Mouse (Mus musculus) intestine, postnatal 0 days (tissue): Measurements from ENCODE around the gene Uts2. TPM values are rescaled to one million over a fixed set of nuclear protein-coding genes. Genes with fewer than 3 reads are reported as not detected.

Experiments used
- ATAC-seq: fragments of 200-750 bp; cut with Nextera tagmentation; 2 replicates; pipeline ENCODE4 v1.8.0; 2017; ENCODE audit warnings: mild to moderate bottlenecking, moderate TSS enrichment, moderate library complexity
- H3K27ac ChIP-seq: fragments of 300-500 bp; sonication (generic); 2 replicates; pipeline ENCODE4 v1.5.1; 2014; ENCODE audit warnings: mild to moderate bottlenecking, low read depth, low read length, moderate library complexity
- H3K27me3 ChIP-seq: fragments of 300-500 bp; sonication (generic); replicated peaks from 2 replicates; pipeline ENCODE4 v1.6.1; 2014; ENCODE audit warnings: low read length, mixed read lengths; ENCODE audit not compliant: control insufficient read depth, insufficient read depth
- H3K36me3 ChIP-seq: fragments of 300-500 bp; sonication (generic); 2 replicates; pipeline ENCODE4 v1.6.1; 2014; ENCODE audit warnings: mild to moderate bottlenecking, moderate library complexity; ENCODE audit not compliant: control insufficient read depth, insufficient read depth
- H3K4me1 ChIP-seq: fragments of 300-500 bp; sonication (generic); replicated peaks from 2 replicates; pipeline ENCODE4 v1.6.1; 2014; ENCODE audit warnings: antibody characterized with exemption, low read length, mixed read lengths; ENCODE audit not compliant: control insufficient read depth, insufficient read depth
- H3K4me2 ChIP-seq: fragments of 300-500 bp; sonication (generic); replicated peaks from 2 replicates; pipeline ENCODE4 v1.6.1; 2014; ENCODE audit warnings: low read depth, mild to moderate bottlenecking, moderate library complexity
- H3K4me3 ChIP-seq: fragments of 300-500 bp; sonication (generic); 2 replicates; pipeline ENCODE4 v1.5.1; 2014; ENCODE audit warnings: low read depth, low read length
- H3K9ac ChIP-seq: fragments of 300-500 bp; sonication (generic); 2 replicates; pipeline ENCODE4 v1.6.1; 2014; ENCODE audit warnings: mild to moderate bottlenecking, low read depth, low read length
- H3K9me3 ChIP-seq: fragments of 300-500 bp; sonication (generic); 2 replicates; pipeline ENCODE4 v1.6.1; 2016; ENCODE audit warnings: mixed run types; ENCODE audit not compliant: control insufficient read depth
- CTCF ChIP-seq: sonication (generic); IDR thresholded peaks from 2 replicates; pipeline ENCODE4 v1.5.1; 2016; ENCODE audit warnings: low read depth, mild to moderate bottlenecking, control low read depth, antibody characterized with exemption, moderate library complexity
- WGBS: fragments of 180-500 bp; shearing (Covaris S2); extraction: QIAGEN DNeasy Blood & Tissue Kit; methylation state at CpG from one replicate; pipeline ENCODE4 v1.1.7; 2014; 5-methylcytosine and 5-hydroxymethylcytosine counted together
- polyA plus RNA-seq: library from polyadenylated mRNA; unstranded; fragments of >200 nt; fragmentation: Nextera tagmentation; extraction: Ambion mirVana; gene quantifications from 2 replicates; pipeline ENCODE4 v1.2.1, GENCODE M21; 2015

The Uts2 gene
- polyA plus RNA-seq, 1 experiment from 2014 or later = not detected

DNA sequence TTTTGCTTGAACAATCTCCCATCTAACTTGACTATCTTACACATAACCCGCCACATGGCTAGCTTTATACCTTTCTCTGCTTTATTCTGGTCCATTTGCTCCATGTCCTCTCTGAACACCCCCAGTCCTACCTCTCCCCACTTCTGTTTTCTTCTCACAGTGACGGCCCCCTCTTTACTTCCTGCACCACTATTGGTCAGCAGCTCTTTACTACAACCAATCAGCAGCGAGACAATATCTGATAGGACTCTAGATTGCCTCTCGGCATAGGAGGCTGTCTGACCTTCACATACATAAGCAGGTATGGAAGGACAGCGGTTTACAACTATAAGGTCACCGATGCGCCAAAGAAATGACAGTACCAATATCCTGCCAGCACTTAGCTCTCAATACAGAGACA, 39.6 kb downstream of the Uts2 start:
- H3K27me3 ChIP-seq = no peaks in the 10 kb centered on the region
- WGBS = 86% methylated on average over 7 of the region's 7 CpGs
- H3K4me2 ChIP-seq = no peak overlapping the region
- H3K9ac ChIP-seq = no peak overlapping the region
- H3K4me1 ChIP-seq = no peaks in the 10 kb centered on the region
- H3K9me3 ChIP-seq = no peaks in the 10 kb centered on the region
- peaks cover 3% of the 10 kb centered on the region; the same call in 1 of the 2 replicates for H3K36me3 ChIP-seq
- no peak for TF ChIP-seq CTCF
- H3K27ac ChIP-seq = no peak overlapping the region
- H3K4me3 ChIP-seq = no peak overlapping the region
- ATAC-seq = no peak

- no peak overlapping the region for H3K4me3 ChIP-seq
- H3K36me3 ChIP-seq = peaks cover 3% of the 10 kb centered on the region; the same call in 1 of the 2 replicates
- no peak overlapping the region for H3K9ac ChIP-seq
- no peaks in the 10 kb centered on the region for H3K4me1 ChIP-seq
- no peak overlapping the region for H3K4me2 ChIP-seq
- WGBS = 89% methylated on average over 11 of the region's 11 CpGs
- no peak overlapping the region for H3K27ac ChIP-seq
- no peak for TF ChIP-seq CTCF
- ATAC-seq = no peak
- no peaks in the 10 kb centered on the region for H3K27me3 ChIP-seq
- H3K9me3 ChIP-seq = no peaks in the 10 kb centered on the region
Observed at GRCm38 (mm10) chr4:151037800-151038199, 40.9 kb downstream of the Uts2 start.

- no peaks in the 10 kb centered on the region; the same call in 1 of the 2 replicates for H3K4me1 ChIP-seq
- H3K9ac ChIP-seq = no peak overlapping the region
- H3K4me2 ChIP-seq = no peak overlapping the region
- WGBS = 82% methylated on average over 5 of the region's 5 CpGs
- no peaks in the 10 kb centered on the region for H3K9me3 ChIP-seq
- H3K36me3 ChIP-seq = peaks cover 2% of the 10 kb centered on the region; the same call in 1 of the 2 replicates
- H3K4me3 ChIP-seq = no peak overlapping the region
- no peaks in the 10 kb centered on the region for H3K27me3 ChIP-seq
- ATAC-seq = no peak
- H3K27ac ChIP-seq = no peak overlapping the region
- TF ChIP-seq CTCF = no peak
Observed at GRCm38 (mm10) chr4:151041506-151041905, 44.6 kb downstream of the Uts2 start.

GRCm38 (mm10) chr4:151043281-151043680, 46.4 kb downstream of the Uts2 start:
- Histone ChIP-seq H3K4me1 (no peaks in the 10 kb centered on the region; the same call in 1 of the 2 replicates), H3K27ac (no peak overlapping the region), H3K9me3 (no peaks in the 10 kb centered on the region), H3K27me3 (no peaks in the 10 kb centered on the region), H3K9ac (0 out of 2 replicates have a peak overlapping the region, but pooled peaks have one; percentile 68), H3K36me3 (peaks cover 17% of the 10 kb centered on the region), H3K4me3 (peak overlapping the region; percentile 46), H3K4me2 (peak overlapping the region; percentile 96)
- TF ChIP-seq CTCF = no peak
- 31% methylated on average over 5 of the region's 5 CpGs for WGBS
- no peak for ATAC-seq

DNA sequence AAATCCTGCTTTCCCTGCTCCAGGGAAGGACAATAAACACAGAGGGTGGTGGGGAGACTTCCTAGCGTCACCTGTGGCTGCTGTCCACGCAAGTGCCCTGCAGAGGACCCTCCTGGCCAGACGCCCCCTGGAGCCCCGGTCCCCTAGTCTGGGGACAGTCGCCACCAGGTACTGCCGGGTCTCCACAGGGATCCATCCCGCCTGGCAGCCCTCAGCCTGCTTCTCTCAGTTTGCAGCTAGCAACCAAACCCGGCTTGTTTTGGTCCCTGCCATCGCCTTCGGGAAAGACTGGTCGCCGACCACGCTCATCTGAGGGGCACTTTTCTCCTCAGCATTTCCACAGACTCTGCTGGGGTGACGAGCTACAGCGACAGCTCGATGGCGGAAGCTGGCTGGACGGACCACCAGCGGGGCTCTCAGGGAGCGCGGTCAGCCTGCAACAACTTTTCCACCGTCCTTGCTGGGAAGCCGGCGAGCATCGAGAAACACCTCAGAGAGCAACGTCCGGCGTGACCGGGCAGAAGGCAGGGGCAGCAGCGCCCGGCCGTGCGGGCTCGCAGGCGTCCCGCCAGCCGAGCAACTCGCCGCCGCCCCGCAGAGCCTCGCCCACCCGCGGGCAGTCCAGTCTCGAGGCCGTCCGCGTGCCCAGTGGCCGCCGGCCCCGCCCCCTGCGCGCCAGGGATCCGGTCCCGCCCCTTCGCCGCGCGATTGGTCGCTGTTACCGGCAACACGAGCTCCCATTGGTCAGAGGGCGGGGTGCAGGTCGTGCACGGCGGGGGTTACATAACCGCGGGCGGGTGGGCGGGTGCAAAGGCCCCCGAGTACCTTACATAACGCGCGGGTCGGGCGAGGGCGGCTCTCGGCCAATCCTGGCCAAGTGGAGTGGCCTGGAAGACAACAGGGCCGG, 47.4 kb downstream of the Uts2 start, which contains the start of gene Per3:
Per3 (minus strand) TSS at position 629 of the 907 bp plus-strand sequence.
- peak within 1 kb of the TSS; percentile 10 for H3K27ac ChIP-seq

DNA sequence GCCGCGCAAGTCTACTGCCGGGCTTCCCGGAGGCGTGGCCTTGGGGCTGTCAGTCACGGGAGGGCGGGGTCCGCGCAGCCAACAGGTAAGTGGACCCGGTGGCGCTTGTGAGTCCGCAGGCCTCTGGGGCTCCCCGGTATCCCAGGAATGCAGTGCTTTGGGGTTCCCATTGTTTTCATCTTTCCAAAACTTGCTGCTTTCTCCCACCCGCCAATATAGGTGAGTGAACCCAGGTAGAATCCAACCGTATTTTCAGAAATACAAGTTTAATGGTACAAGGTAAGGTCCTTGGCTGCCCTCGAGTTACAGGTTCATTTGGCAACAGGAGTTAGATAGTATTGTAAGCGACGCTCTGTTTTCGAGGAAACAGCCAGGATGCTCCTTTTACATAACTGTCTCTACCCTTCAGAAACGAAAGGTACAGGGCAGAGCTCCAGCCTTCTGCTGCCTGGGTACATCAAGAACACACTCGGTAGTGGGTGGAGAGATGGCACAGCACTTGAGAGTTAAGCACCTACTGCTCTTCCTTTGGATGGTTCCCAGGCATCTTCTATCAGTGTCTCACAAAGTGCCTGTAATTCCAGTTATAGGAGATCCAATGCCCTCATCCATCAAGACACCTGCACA, 48.2 kb downstream of the Uts2 start:
- TF ChIP-seq CTCF = no peak
- Histone ChIP-seq H3K4me1 (no peaks in the 10 kb centered on the region; the same call in 1 of the 2 replicates), H3K9me3 (no peaks in the 10 kb centered on the region), H3K27me3 (no peaks in the 10 kb centered on the region), H3K27ac (no peak overlapping the region; the same call in none of the 2 replicates), H3K4me3 (peak overlapping the region; percentile 46), H3K4me2 (peak overlapping the region; percentile 96), H3K9ac (peak overlapping the region; percentile 68; the same call in 1 of the 2 replicates), H3K36me3 (peaks cover 34% of the 10 kb centered on the region)
- ATAC-seq = 0 out of 2 replicates have a peak, but pooled peaks have one; percentile 0
- 4% methylated on average over 21 of the region's 21 CpGs for WGBS

More for the DNA sequence above, 47.4 kb downstream of the Uts2 start, which contains the start of gene Per3:
- H3K4me1 ChIP-seq = no peaks in the 10 kb centered on the region; the same call in 1 of the 2 replicates
- no peaks in the 10 kb centered on the region for H3K9me3 ChIP-seq
- TF ChIP-seq CTCF = no peak
- H3K36me3 ChIP-seq = peaks cover 26% of the 10 kb centered on the region
- no peaks in the 10 kb centered on the region for H3K27me3 ChIP-seq
- under 1% methylated on average over 69 of the region's 79 CpGs for WGBS
- H3K4me3 ChIP-seq = peak within 1 kb of the TSS; percentile 46
- peak; percentile 99 for ATAC-seq
- H3K4me2 ChIP-seq = peak within 1 kb of the TSS; percentile 96
- H3K9ac ChIP-seq = peak within 1 kb of the TSS; percentile 68
